Mouse (Mus musculus) telencephalon, adult 2 months (tissue): ENCODE data around the gene Top3a.

Source experiments
- DNase-seq: peaks from one replicate; pipeline ENCODE4 v3.0.0-alpha.2; 2011; ENCODE audit warnings: low read depth, low spot score

Top3a gene

DNA sequence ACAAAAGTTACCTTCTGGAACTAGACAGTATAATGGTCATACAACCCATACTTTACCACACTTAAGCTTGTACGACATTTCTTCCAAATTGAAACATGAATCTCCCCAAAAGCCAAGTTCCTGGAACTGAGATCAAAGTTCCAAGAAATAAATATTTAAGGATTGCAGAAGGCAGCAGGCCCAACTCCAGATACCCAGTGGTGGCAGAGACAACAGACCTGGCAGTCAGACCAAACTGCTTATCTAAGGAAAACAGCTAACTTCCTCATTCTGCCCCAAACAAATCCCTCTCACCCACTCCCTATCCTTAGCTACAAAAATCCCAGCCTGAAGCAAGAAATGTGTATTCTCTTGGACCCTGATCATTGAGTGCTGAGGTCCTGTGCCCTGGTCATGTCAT is 2.3 kb downstream of the Top3a start:
- no peak for DNase-seq

DNA sequence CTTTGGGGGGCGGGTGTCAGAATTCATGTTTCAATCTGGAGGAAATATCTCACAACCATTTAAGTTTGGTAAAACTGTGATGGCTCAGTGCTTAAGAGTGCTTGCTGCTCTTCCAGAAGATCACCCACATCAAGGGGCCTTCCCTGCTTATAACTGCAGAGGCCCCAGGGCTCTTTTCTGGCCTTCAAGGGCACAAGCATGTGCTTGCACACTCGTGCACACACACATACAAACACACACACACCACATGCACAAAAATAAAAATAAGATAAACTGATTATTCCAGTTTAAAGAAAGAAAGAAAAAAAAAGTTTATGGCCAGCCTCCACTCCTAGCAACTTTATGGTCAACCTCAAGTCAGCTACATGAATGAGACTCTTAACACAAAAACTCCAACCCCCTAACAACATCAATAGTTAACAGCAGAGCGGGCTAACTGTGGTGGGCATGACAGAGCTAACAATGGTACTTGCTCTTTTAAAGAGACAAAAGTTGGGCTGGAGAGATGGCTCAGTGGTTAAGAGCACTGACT is 2.9 kb downstream of the Top3a start:
- no peak for DNase-seq

DNA sequence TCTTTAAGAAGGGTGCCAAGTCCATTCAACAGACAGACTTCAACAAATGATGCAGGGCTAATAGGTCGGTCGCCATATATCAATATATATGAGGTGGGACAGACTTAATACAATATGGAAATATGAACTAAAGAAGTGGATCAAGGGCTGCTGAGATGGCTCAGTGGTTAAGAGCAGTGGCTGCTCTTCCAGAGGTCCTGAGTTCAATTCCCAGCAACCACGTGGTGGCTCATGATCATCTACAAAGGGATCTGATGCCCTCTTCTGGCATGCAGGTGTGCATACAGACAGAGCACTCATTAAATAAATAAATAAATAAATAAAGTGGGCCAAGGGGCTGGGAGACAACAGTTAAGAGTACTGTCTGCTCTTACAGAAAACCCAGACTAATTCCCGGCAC is 5.0 kb downstream of the Top3a start:
- DNase-seq = no peak

DNA sequence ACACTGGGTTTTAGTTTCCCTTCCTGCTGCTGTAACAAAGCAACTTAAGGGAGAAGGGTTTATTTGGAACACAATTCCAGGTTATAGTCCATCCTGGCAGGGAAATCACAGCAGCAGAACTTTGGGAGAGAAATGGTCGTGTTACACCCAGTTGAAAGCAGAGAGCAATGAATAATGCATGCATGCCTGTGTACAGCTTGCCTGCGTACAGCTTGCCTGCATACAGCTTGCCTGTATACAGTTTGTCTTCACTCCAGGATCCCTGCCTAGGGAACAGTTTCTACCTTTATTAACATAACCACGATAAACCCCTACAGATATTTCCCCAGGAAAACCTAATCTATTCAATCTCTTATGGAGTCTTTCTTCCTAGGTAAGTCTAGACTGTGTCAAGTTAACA is 6.4 kb downstream of the Top3a start:
- no peak for DNase-seq

DNA sequence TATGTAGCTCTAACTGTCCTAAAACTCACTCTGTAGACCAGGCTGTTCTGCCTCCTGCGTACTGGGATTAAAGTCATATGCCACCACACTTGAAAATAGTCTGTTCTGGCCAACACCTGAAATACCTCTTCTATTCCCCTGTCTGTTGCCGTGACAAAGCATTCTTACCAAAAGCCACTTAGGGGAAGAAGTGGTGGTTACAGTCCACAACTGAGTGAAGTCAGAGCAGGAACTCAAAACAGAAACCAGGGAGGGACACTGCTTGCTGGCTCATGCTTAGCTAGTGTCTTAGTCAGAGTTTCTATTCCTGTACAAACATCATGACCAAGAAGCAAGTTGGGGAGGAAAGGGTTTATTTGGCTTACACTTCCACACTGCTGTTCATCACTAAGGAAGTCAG is 7.8 kb downstream of the Top3a start:
- DNase-seq = no peak

DNA sequence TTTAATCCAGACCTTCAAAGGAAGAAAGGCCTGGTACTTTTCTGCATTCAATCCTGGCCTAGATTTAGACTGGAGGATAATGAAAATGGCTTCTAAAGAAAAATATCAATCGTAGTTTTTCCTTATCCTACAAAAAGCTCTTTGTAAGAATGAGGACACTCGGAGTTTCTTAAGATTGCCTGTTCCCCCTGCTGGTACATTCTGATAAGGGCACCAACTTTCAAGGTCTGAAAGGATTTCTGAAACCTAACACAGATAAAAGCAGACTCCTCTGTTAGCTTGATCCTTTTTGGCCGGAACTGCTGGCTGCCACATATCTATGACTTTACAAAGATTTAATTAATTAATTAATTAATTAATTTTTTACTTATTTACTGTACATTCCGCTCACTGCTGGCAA is 10.2 kb downstream of the Top3a start:
- DNase-seq = no peak

DNA sequence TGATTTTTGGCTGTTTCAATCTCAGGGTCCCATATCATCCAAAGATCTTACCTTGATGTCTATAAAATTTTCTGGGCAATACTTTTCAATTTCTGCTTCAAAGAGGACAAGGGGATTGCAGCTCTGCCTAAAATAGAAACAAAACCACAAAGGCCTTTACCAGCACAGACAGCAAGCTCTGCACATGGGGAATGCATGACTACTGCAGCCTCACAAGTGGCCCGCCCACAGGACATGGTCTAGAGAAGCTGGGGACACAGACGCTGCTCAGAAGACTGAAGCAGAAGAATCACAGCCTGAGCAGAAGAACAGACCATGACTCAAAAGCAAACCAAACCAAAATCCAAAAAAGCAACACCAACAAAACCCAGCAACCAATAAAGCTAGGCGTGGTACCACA is 15.5 kb downstream of the Top3a start:
- DNase-seq = peak; percentile 23

DNA sequence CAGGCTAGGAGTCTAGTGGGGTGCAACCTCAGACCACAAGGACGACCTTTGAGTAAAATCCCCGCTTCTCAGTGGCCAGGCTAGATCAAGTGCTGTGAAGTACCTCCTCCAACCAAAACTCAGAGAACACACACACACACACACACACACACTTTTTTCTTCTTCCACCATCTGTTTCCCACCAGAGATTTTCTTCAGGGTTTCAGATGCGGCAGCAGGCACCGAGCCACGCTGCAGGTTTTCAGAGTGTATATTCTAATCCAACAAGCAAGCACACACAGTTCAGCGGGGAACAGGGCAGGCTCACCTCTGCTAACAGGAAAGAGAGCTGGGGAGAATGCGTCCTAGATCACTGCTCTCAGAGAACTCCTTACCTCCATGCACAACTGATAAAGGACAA is 21.6 kb downstream of the Top3a start:
- peak; percentile 23 for DNase-seq

DNA sequence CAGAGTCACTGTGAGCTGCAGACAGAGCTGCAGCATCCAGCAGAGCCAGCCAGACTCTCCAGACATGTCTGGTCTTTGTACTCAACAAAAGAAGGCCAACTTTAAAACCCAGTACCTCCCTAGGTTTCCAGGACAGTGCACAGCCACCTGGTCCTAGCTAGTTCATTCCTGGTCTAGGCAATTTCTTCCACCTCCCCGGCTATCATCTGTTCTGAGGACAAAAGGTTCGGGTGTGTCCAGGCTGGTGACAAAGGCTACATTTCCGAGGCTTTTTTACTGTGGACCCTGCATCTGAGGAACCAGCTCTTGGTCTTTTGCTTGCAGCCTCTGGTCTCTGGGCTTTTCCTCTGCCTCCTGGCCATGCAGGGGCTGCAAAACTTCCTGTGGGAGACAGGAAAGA is 36.8 kb downstream of the Top3a start:
- DNase-seq = no peak

DNA sequence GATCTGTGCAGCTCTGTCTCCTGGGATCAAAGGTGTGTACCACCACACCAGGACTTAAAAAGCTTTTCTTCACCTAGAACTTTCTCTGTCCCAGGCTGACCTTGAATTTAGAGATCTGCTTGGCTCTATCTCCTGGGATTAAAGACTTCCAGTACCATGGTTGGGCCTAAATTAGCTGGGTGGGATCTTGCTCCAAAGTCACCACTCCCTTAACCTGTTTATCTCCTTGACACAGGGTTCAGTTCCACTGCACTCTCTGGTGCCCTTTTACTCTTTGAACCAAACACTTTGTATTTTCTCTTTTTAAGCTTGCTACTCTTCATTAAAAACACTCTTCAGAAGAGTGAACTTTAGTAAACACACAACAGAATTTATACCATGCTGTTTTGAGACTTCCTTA is 39.7 kb downstream of the Top3a start:
- no peak for DNase-seq

DNA sequence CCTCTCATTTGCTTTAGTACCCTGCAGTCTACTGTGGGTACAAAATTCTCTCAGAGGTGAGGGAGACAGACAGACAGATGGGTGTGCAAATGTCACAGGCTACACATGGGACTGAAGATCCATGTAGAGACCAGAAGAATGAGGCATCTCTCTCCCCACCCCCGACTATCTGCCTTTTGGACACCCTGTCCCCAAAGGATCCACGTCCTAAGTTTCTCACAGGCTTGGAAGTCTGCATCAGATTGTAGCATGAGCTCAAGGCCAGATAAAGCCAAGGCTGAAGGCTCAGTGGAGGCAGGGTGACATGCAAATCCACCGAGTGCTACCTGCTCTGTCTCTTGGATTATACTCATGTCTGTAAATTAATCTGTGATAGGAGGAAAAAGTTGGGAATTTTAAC is 40.7 kb downstream of the Top3a start:
- DNase-seq = no peak

DNA sequence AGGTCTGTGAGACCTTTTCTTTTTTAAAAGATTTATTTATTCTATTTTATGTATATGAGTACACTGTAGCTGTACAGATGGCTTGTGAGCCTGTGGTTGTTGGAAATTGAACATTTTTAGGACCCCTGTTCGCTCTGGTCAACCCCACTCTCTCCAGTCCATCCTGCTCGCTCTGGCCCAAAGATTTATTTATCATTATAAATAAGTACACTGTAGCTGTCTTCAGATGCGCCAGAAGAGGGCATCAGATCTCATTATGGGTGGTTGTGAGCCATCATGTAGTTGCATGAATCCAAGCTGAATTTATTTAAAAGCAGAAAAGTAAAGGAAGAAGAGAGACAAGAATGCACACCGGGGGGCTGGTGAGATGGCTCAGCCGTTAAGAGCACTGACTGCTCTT is 42.0 kb downstream of the Top3a start:
- no peak for DNase-seq

DNA sequence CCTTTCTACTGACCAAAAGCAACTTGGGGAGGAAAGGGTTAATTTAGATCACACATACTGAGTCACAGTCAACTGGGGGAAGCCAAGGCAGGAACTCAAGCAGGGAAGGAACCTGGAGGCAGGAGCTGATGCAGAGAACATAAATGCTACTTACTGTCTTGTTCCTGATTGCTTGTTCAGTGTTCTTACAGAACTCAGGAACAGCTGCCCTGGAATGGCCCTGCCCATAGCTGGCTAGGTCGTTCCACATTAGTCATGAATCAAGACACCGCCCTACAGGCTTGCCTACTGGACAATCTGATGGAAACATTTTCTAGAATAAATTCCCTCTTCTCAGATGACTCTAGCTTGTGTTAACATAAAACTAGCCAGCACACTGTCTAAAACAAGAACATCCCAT is 43.0 kb downstream of the Top3a start:
- no peak for DNase-seq

DNA sequence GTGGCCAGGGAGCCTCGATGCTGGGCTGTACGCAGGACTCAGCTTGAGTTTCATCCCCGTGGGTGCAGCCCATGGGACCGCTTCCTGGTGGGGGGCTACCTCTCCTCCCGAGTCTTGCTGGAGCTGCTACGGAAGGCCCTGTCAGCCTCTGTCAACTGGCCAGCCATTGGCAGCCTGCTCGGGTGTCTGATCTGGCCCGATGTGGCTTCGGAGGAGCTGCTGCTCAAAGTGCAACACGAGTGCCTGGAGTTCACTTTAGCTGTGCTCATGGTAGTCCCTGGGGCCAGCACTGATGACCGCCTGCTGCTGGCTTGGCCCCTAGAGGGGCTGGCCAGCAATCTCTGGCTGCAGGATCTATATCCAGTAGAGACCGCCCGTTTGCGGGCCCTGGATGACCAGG is 45.9 kb downstream of the Top3a start:
- no peak for DNase-seq

DNA sequence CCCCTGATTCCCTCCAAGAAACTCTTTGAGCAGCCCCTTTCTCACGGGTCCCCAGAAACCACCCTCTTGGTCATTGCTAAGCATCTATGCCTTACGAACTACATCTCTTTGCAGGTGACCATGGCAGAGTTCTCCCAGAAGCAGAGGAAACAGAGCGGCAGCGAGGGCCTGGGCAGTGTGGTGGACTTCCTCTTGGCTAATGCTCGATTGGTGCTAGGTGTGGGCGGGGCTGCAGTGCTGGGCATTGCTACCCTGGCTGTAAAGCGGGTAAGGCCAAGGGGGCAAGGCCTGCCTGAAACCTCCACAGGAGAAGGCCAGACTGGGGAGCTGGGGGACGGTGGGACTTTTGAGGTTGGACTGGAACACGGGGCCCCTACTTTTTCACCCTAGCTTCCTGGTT is 47.0 kb downstream of the Top3a start:
- no peak for DNase-seq

DNA sequence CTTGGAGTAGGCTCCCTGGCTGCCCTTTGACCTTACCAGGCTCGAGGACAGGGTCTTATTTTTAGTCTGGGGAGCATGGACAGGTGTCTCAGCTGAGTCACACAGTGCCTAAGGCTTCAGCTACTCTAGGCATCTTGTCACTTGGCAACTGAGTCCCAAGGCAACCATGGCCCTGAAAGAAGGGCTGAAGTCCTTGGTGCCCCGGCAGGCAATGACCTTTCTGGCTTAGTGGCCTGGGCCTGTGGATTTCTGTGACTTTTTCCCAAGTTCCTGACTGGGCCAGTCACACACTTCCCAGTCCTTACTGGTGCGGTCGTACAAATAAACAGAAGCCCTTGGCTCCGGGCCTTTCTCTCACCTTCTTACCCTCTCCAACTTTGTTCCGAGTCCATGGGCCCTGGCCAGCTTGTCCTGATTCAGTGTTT is 47.9 kb downstream of the Top3a start:
- DNase-seq = no peak

DNA sequence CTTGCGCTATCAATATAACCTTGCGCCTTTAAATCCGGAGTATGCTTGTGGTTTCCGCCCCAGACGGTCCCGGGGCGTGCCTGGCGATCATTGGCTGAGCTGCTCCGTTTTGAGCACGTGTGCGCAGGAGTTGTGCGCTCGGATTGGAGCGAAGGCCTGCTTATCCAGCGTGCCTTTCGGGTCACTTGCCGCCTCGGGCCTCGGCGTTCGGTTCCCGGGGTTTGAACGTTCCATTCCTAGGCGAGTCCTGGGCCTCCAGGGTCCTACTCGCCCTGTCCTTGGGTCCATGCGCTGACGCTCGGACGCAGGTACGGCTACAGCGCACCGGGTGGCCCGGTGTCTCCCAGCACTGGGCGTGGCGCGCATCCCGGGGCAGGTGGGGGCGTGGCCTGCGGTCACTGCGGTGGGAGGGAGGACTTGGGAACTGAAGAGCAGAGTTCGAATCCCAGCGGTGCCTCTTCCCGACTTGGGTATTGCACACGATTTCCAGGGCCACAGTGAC is 48.9 kb downstream of the Top3a start, which contains the start of gene Mief2:
Gene Mief2, plus strand, starts transcription at position 139 of the 502 bp plus-strand sequence.
- peak; percentile 97 for DNase-seq

DNA sequence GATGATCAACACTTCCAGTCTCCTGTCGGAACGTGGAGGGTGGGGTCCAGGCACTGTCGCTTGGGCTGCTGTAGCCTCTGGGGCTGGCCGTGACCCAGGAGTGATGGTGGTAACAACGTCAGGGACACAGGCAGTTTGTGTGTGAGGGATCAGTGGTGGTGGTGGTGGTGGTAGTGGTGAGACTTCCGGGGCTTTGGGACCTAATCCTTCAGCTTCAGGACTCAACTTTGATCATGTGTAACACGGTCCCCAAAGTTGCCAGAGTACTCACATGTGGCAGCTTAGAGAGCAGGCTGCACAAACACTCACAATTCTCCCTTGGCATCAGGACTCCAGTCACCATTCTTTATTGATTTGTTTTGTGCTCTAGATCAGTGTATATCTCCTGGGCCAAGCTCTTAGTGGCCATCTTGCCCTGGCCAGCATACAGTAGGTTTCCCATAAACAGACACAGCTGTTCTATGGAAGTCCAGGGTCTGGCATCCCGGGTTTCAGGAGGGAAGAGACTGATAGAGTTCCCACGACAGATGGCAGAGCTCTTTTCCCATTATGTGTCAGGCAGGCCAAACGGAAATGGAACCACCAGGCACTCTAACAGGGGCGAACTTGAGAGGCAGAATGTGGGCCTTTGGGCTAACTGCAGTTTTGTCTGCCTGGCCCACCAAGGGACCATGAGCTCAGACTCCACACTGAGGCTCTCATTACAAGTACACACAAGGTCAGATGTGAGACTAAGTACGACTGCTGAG is 49.6 kb downstream of the Top3a start:
- no peak for DNase-seq

DNA sequence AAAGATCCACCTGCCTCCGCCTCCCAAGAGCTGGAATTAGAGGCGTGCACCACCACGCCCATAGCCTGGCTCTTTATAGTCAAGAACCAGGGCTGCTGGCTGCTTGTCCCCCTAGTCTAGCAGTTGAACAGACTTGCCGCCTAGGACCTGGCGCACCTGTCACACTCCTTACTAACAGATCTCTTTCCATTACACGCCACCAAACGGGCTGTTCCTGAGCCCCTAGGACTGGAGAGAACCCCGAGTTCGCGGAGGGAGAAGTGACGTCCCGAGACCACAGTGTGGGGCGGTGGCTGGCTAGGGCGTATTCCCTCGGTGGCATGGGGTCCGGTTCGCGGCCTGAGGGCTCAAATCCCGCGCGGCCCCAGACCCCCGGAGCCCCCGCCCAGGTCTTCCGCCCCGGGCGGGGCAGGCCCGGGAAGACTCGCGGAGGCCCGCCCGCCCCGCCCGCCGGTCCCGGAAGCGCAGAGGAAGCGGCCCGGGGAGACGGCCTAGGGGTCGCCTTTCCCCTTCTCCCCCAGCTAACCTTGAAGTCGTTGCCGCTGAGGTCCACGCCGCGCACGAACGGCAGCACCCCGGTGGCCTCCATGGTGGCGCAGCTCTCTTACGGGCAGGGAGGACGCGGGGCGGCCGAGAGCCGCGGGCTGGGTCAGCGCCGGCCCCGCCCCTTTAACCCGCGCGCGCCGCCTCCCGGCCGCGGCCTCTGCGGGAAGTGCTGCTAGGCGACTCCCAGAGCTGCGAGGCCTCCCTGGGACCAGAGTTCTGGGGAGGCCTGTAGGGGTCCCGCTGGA is 50.4 kb downstream of the Top3a start, which contains the start of gene Flii:
Gene Flii, minus strand, starts transcription at position 663 of the 791 bp plus-strand sequence.
- DNase-seq = no peak

DNA sequence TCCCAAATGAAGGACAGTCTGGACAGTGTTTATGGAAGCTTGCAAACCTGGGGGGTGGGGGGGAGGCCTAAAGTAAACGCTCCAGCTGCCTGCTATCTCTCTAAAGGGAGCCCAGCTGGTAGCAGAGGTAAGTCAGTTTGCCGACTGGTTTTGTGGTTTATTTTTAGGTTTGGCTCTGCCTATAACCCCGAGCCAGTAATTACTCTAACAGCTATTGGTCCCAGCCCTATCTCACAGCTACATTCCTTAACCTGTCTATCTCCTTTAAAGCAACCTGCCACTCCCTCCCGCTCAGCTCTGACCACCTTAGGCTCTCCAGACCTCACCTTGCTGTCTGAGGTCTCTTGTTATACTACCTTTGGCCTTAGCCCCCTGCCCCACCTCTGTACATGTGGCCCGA is 57.9 kb downstream of the Top3a start:
- no peak for DNase-seq

DNA sequence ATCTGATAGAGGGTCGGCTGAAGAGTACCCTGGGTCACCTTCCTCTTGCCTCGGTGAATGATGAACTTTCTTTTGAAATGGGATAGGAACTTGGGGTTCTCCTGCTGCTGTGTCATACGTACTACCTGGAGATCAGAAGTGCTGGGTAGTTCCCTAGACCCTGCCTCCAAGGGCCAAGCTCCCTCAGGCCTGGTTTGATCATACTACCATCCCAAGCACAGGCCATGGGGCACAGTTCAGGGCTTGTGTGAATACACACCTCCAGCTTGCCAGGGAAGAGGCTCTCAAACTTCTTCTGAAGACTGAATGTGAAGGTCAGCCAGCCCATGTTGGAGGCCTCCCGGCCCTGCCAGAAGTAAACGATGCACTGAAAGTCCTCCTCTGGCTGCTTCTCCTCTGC is 61.3 kb downstream of the Top3a start:
- DNase-seq = no peak

DNA sequence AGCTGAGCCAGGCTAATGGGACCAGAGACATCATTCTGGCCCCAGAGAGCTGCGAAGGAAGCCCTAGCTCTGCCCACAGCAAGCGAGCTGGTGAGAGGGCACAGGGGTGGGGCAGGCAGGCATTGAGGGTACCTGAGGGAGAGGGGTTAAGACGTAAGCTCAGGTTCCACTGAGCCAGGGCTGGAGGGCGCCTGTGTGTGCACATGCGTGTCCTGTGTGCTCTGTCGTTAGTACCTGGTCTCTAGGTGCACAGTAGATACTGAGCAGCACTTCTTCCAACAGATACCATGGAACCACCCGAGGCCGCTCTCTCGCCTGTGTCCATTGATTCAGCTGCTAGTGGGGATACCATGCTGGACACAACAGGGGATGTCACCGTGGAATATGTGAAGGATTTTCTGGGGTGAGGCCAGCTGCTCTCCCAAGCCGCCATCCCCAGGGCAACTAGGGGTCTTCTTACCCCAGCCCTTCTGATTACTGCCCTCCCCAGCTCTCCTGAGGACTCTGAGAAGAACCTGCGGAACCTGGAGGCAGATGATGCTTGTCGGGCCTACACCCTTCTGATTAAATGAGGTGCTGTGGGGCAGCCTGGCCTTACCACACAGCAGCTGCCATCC is 64.4 kb downstream of the Top3a start:
- no peak for DNase-seq
